Mouse (Mus musculus) bone marrow, adult 2 months (tissue): ENCODE results near the gene Proca1.

ENCODE experiments used
- CTCF ChIP-seq: fragments of 200-500 bp; IDR thresholded peaks from 2 replicates; pipeline ENCODE4 v1.5.1; 2011; ENCODE audit warnings: low read length, control low read depth; ENCODE audit not compliant: control insufficient read depth, insufficient read depth
- POLR2A ChIP-seq: fragments of 200-500 bp; IDR thresholded peaks from 2 replicates; pipeline ENCODE4 v1.6.1; 2011; ENCODE audit warnings: low read depth, mild to moderate bottlenecking, control low read depth, low read length, borderline replicate concordance; ENCODE audit not compliant: control insufficient read depth

GRCm38 (mm10) chr11:78189234-78190040 is 3.8 kb upstream of the Proca1 start:
- TF ChIP-seq CTCF (no peak), POLR2A (no peak)
